Comparison of ENCODE assay signal across 17 mouse cellular contexts in genomic region chr15:10611040-10611439, GRCm38 (mm10). TPM values are rescaled to one million over a fixed set of nuclear protein-coding genes. Genes with fewer than 3 reads are reported as not detected.
"Had no signal": no experiment of that assay in that cellular context is flagged by ENCODE, and none has a peak within 500 bp of the region (broad histone marks: within the 10 kb centered on the region; RNA-seq: fewer than 3 reads in every experiment).

No protein-coding gene starts in this region.

- H3K36me3 ChIP-seq: liver, embryonic 15.5 days had no signal

- H3K9me3 ChIP-seq: limb, embryonic 10.5 days; liver, embryonic 15.5 days had no signal

- H3K4me2 ChIP-seq: liver, embryonic 11.5 days; liver, embryonic 15.5 days had no signal

- H3K27ac ChIP-seq: left cerebral cortex, adult 2 months; limb, embryonic 10.5 days; liver, embryonic 15.5 days had no signal

- DNase-seq: kidney, adult 8-10 months; kidney, postnatal 25 days; lung, adult 2 months; lung, postnatal 4 days; right cerebral cortex, postnatal 14 days; thymus, postnatal 36 days had no signal

- H3K27me3 ChIP-seq: liver, embryonic 15.5 days had no signal

- H3K4me1 ChIP-seq: liver, embryonic 15.5 days had no signal

- ATAC-seq: intestine, embryonic 16.5 days; lung, postnatal 0 days had no signal

- H3K4me3 ChIP-seq: left cerebral cortex, adult 2 months; limb, embryonic 10.5 days; liver, embryonic 15.5 days had no signal

- H3K9ac ChIP-seq: liver, embryonic 15.5 days had no signal

RNA-seq across cellular contexts. Expression of gene Ttc23l, which starts 52.6 kb away (rescaled TPM):
- polyA plus RNA-seq: intestine, embryonic 16.5 days; kidney, embryonic 16.5 days; limb, embryonic 10.5 days; limb, embryonic 14.5 days; liver, embryonic 11.5 days; liver, embryonic 15.5 days; lung, adult 2 months; lung, postnatal 0 days; spleen, adult 2 months; stomach, embryonic 16.5 days; thymus, postnatal 0 days had no signal
